ENCODE assay signal across 13 mouse cellular contexts in genomic region chr2:31204677-31205076, GRCm38 (mm10).
"Had no signal": no experiment of that assay in that cellular context is flagged by ENCODE, and none has a peak within 500 bp of the region (broad histone marks: within the 10 kb centered on the region; RNA-seq: fewer than 3 reads in every experiment).

No protein-coding gene starts in this region.

- H3K4me2 ChIP-seq: limb, embryonic 15.5 days; liver, embryonic 12.5 days; lung, embryonic 14.5 days; neural tube, embryonic 15.5 days had no signal

- H3K27ac ChIP-seq: limb, embryonic 15.5 days; liver, embryonic 12.5 days; midbrain, embryonic 10.5 days; neural tube, embryonic 15.5 days had no signal

- H3K27me3 ChIP-seq: limb, embryonic 15.5 days; liver, embryonic 12.5 days; neural tube, embryonic 15.5 days had no signal

- DNase-seq: left cerebral cortex, postnatal 4 days; lung, embryonic 14.5 days; lung, postnatal 10 days; lung, postnatal 4 days; midbrain, embryonic 14.5 days; right cerebral cortex, adult 18-20 months; thymus, adult 18-20 months; thymus, postnatal 14 days had no signal

- H3K4me3 ChIP-seq: limb, embryonic 15.5 days; liver, embryonic 12.5 days; midbrain, embryonic 10.5 days; myocyte; neural tube, embryonic 15.5 days had no signal

- H3K9me3 ChIP-seq: limb, embryonic 15.5 days; liver, embryonic 12.5 days; midbrain, embryonic 10.5 days; neural tube, embryonic 15.5 days had no signal

- H3K9ac ChIP-seq: limb, embryonic 15.5 days; liver, embryonic 12.5 days; lung, embryonic 14.5 days; neural tube, embryonic 15.5 days had no signal

- ATAC-seq: liver, embryonic 12.5 days had no signal
